In the genomic region with DNA sequence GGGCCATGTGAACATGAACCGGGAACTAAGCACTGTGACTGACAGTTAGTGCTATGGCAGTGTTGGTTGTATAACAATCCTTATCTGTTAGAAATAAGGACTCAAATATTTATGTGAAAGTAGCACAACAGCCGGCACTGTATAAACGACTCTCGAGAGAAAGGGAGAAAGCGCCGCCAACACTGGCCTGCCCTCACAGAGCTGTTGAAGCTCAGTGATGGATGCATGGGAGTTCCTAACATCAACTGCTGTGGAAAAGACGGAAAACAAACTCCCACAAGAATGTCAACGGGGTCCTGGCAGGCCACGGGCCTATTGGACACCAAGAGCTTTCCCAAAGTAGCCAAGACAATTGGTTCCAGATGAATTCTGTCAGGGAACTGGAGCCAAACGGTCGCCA, we compare ENCODE assay signal across 10 mouse cellular contexts. TPM values are rescaled to one million over a fixed set of nuclear protein-coding genes. Genes with fewer than 3 reads are reported as not detected.
DNase-seq lines count a peak whose midpoint lies in the region; ATAC-seq and TF ChIP-seq lines count a peak whose summit lies in the region.
"Had no signal": no experiment of that assay in that cellular context is flagged by ENCODE, and none has a peak within 500 bp of the region (broad histone marks: within the 10 kb centered on the region; RNA-seq: fewer than 3 reads in every experiment).

No protein-coding gene starts in this region.

- no peaks in the 10 kb centered on the region for H3K27me3 ChIP-seq in forebrain, embryonic 10.5 days (ENCODE audit: poor library complexity, severe bottlenecking)
- H3K27me3 ChIP-seq in forebrain, embryonic 12.5 days: no peaks in the 10 kb centered on the region
- no peaks in the 10 kb centered on the region for H3K27me3 ChIP-seq in lung, embryonic 16.5 days (ENCODE audit: control insufficient read depth, insufficient read depth, low read depth, low read length)
- no peaks in the 10 kb centered on the region for H3K27me3 ChIP-seq in midbrain, embryonic 10.5 days (ENCODE audit: low read depth, poor library complexity, severe bottlenecking)
- no peaks in the 10 kb centered on the region for H3K27me3 ChIP-seq in midbrain, postnatal 0 days (ENCODE audit: insufficient read depth, low read length)

- TF ChIP-seq CTCF in midbrain, postnatal 0 days (IDR thresholded peaks at IDR 0.05): no peak

- H3K27ac ChIP-seq in forebrain, embryonic 10.5 days: peak overlapping the region; percentile 52; the same call in 1 of the 2 replicates
- no peak overlapping the region for H3K27ac ChIP-seq in forebrain, embryonic 12.5 days
- H3K27ac ChIP-seq in lung, embryonic 16.5 days (ENCODE audit: low read length): peak overlapping the region; percentile 77
- no peak overlapping the region for H3K27ac ChIP-seq in midbrain, embryonic 10.5 days (replicated peaks)
- no peak overlapping the region for H3K27ac ChIP-seq in midbrain, postnatal 0 days (ENCODE audit: low read depth, low read length)

- no peak overlapping the region for H3K9ac ChIP-seq in forebrain, embryonic 12.5 days
- H3K9ac ChIP-seq in lung, embryonic 16.5 days (ENCODE audit: low read length): no peak overlapping the region
- H3K9ac ChIP-seq in midbrain, postnatal 0 days (replicated peaks; ENCODE audit: low read length, poor library complexity, severe bottlenecking): no peak overlapping the region

- DNase-seq in forebrain, embryonic 10.5 days (ENCODE audit: extremely low spot score, low spot score): no peak
- DNase-seq in adipocyte (ENCODE audit: low spot score): peak; percentile 56
- DNase-seq in heart, postnatal 4 days: peak; percentile 52
- no peak for DNase-seq in midbrain, embryonic 10.5 days (ENCODE audit: low spot score)
- no peak for DNase-seq in midbrain, postnatal 0 days (ENCODE audit: low spot score)

- H3K4me2 ChIP-seq in forebrain, embryonic 12.5 days: no peak overlapping the region
- no peak overlapping the region for H3K4me2 ChIP-seq in lung, embryonic 16.5 days (ENCODE audit: low read depth, low read length)
- no peak overlapping the region for H3K4me2 ChIP-seq in midbrain, postnatal 0 days (ENCODE audit: low read depth, low read length, poor library complexity, severe bottlenecking)

- no peaks in the 10 kb centered on the region for H3K9me3 ChIP-seq in forebrain, embryonic 10.5 days
- no peaks in the 10 kb centered on the region for H3K9me3 ChIP-seq in forebrain, embryonic 12.5 days
- H3K9me3 ChIP-seq in lung, embryonic 16.5 days (ENCODE audit: control insufficient read depth, low read length): no peaks in the 10 kb centered on the region
- H3K9me3 ChIP-seq in midbrain, embryonic 10.5 days (replicated peaks): no peaks in the 10 kb centered on the region
- H3K9me3 ChIP-seq in midbrain, postnatal 0 days (ENCODE audit: low read length): no peaks in the 10 kb centered on the region

- ATAC-seq in forebrain, embryonic 12.5 days (ENCODE audit: low FRiP score): no peak
- ATAC-seq in lung, embryonic 16.5 days (ENCODE audit: low read depth): peak; percentile 13; the same call in 1 of the 2 replicates
- ATAC-seq in erythroblast, adult 5-6 weeks (replicated peaks; ENCODE audit: low FRiP score, poor library complexity, severe bottlenecking): no peak
- ATAC-seq in midbrain, postnatal 0 days (ENCODE audit: low FRiP score): no peak

- WGBS in forebrain, embryonic 10.5 days: 72% methylated on average over 11 of the region's 11 CpGs
- 58% methylated on average over 11 of the region's 11 CpGs for WGBS in forebrain, embryonic 12.5 days
- 24% methylated on average over 11 of the region's 11 CpGs for WGBS in lung, embryonic 16.5 days
- WGBS in midbrain, embryonic 10.5 days: 76% methylated on average over 11 of the region's 11 CpGs
- 68% methylated on average over 11 of the region's 11 CpGs for WGBS in midbrain, postnatal 0 days

- H3K4me1 ChIP-seq in forebrain, embryonic 10.5 days: peaks cover 45% of the 10 kb centered on the region
- peaks cover 33% of the 10 kb centered on the region for H3K4me1 ChIP-seq in forebrain, embryonic 12.5 days
- H3K4me1 ChIP-seq in lung, embryonic 16.5 days (replicated peaks; ENCODE audit: control insufficient read depth, insufficient read depth, low read length): peaks cover 27% of the 10 kb centered on the region
- peaks cover 41% of the 10 kb centered on the region for H3K4me1 ChIP-seq in midbrain, embryonic 10.5 days
- no peaks in the 10 kb centered on the region for H3K4me1 ChIP-seq in midbrain, postnatal 0 days (ENCODE audit: insufficient read depth, low read length)

- H3K4me3 ChIP-seq in forebrain, embryonic 10.5 days: no peak overlapping the region
- H3K4me3 ChIP-seq in forebrain, embryonic 12.5 days (replicated peaks): no peak overlapping the region
- H3K4me3 ChIP-seq in lung, embryonic 16.5 days (ENCODE audit: low read length): no peak overlapping the region
- H3K4me3 ChIP-seq in midbrain, embryonic 10.5 days: no peak overlapping the region
- H3K4me3 ChIP-seq in midbrain, postnatal 0 days (ENCODE audit: low read depth, low read length): no peak overlapping the region
- H3K4me3 ChIP-seq: myocyte had no signal

- H3K36me3 ChIP-seq in forebrain, embryonic 10.5 days (replicated peaks): peaks cover 20% of the 10 kb centered on the region
- 0 out of 2 replicates have a peak, but pooled peaks cover 4% of the 10 kb centered on the region for H3K36me3 ChIP-seq in forebrain, embryonic 12.5 days (replicated peaks)
- H3K36me3 ChIP-seq in lung, embryonic 16.5 days (ENCODE audit: control insufficient read depth, insufficient read depth, low read length): no peaks in the 10 kb centered on the region
- peaks cover 23% of the 10 kb centered on the region for H3K36me3 ChIP-seq in midbrain, embryonic 10.5 days
- 0 out of 2 replicates have a peak, but pooled peaks cover 2% of the 10 kb centered on the region for H3K36me3 ChIP-seq in midbrain, postnatal 0 days (ENCODE audit: insufficient read depth, low read length)

RNA-seq across cellular contexts. Expression of a gene that starts 2.8 kb away (rescaled TPM):
- 98.5 and 99.6 TPM in 2 replicates for polyA plus RNA-seq in forebrain, embryonic 10.5 days (2016; fragmentation: Nextera tagmentation; extraction: Ambion mirVana)
- polyA plus RNA-seq in forebrain, embryonic 12.5 days (2016; fragmentation: Nextera tagmentation; extraction: Ambion mirVana): 95.0 and 97.5 TPM in 2 replicates
- total RNA-seq in heart, postnatal 4 days (2021): 10 to 100 TPM; 58.5 to 67.0 TPM
- polyA plus RNA-seq in lung, embryonic 16.5 days (2015; fragmentation: Nextera tagmentation; extraction: Ambion mirVana): 99.2 and 100 TPM in 2 replicates
- total RNA-seq in erythroblast, adult 5-6 weeks (2015; ENCODE audit: low replicate concordance): 33.4 and 59.6 TPM in 2 replicates
- 2.7 and 15.8 TPM in 2 replicates for total RNA-seq in erythroblast, adult 5-6 weeks (2017; ENCODE audit: low replicate concordance)
- polyA plus RNA-seq in midbrain, embryonic 10.5 days (2016; fragmentation: Nextera tagmentation; extraction: Ambion mirVana): 108 and 111 TPM in 2 replicates
- 104 and 124 TPM in 2 replicates for total RNA-seq in midbrain, postnatal 0 days (2014; rRNA removed)
- 77.1 and 81.6 TPM in 2 replicates for polyA plus RNA-seq in midbrain, postnatal 0 days (2015; fragmentation: Nextera tagmentation; extraction: Ambion mirVana)

RNA-seq across cellular contexts. Expression of a gene that starts 3.1 kb away (rescaled TPM):
- polyA plus RNA-seq in forebrain, embryonic 10.5 days (2016; fragmentation: Nextera tagmentation; extraction: Ambion mirVana): 53.0 and 55.1 TPM in 2 replicates
- 41.9 and 42.9 TPM in 2 replicates for polyA plus RNA-seq in forebrain, embryonic 12.5 days (2016; fragmentation: Nextera tagmentation; extraction: Ambion mirVana)
- 10 to 100 TPM; 44.8 to 53.8 TPM for total RNA-seq in heart, postnatal 4 days (2021)
- polyA plus RNA-seq in lung, embryonic 16.5 days (2015; fragmentation: Nextera tagmentation; extraction: Ambion mirVana): 55.4 and 57.4 TPM in 2 replicates
- total RNA-seq in erythroblast, adult 5-6 weeks (2015; ENCODE audit: low replicate concordance): 10.2 and 12.7 TPM in 2 replicates
- total RNA-seq in erythroblast, adult 5-6 weeks (2017; ENCODE audit: low replicate concordance): 6.3 and 10.3 TPM in 2 replicates
- 45.7 and 51.2 TPM in 2 replicates for polyA plus RNA-seq in midbrain, embryonic 10.5 days (2016; fragmentation: Nextera tagmentation; extraction: Ambion mirVana)
- 18.9 and 22.0 TPM in 2 replicates for total RNA-seq in midbrain, postnatal 0 days (2014; rRNA removed)
- 12.9 and 15.2 TPM in 2 replicates for polyA plus RNA-seq in midbrain, postnatal 0 days (2015; fragmentation: Nextera tagmentation; extraction: Ambion mirVana)

RNA-seq across cellular contexts. Expression of a gene that starts 12.4 kb away (rescaled TPM):
- polyA plus RNA-seq in forebrain, embryonic 10.5 days (2016; fragmentation: Nextera tagmentation; extraction: Ambion mirVana): 0.95 and 1.2 TPM in 2 replicates
- polyA plus RNA-seq in forebrain, embryonic 12.5 days (2016; fragmentation: Nextera tagmentation; extraction: Ambion mirVana): 6.3 and 7.9 TPM in 2 replicates
- total RNA-seq in heart, postnatal 4 days (2021): 10 to 100 TPM in 1 of 2 experiments, 1 to 10 TPM in 1; 9.1 to 12.4 TPM
- polyA plus RNA-seq in lung, embryonic 16.5 days (2015; fragmentation: Nextera tagmentation; extraction: Ambion mirVana): 0.34 and 0.99 TPM in 2 replicates
- total RNA-seq in erythroblast, adult 5-6 weeks (2015; ENCODE audit: low replicate concordance): not detected in 2 replicates
- total RNA-seq in erythroblast, adult 5-6 weeks (2017; ENCODE audit: low replicate concordance): 0.28 TPM in 1 of 2 replicates, not detected in the other
- polyA plus RNA-seq in midbrain, embryonic 10.5 days (2016; fragmentation: Nextera tagmentation; extraction: Ambion mirVana): 0.25 and 0.52 TPM in 2 replicates
- 1.9 and 2.5 TPM in 2 replicates for total RNA-seq in midbrain, postnatal 0 days (2014; rRNA removed)
- polyA plus RNA-seq in midbrain, postnatal 0 days (2015; fragmentation: Nextera tagmentation; extraction: Ambion mirVana): 0.95 and 0.96 TPM in 2 replicates

RNA-seq across cellular contexts. Expression of a gene that starts 15.1 kb away (rescaled TPM):
- 1.1 and 1.4 TPM in 2 replicates for polyA plus RNA-seq in forebrain, embryonic 10.5 days (2016; fragmentation: Nextera tagmentation; extraction: Ambion mirVana)
- 0.21 and 0.72 TPM in 2 replicates for polyA plus RNA-seq in forebrain, embryonic 12.5 days (2016; fragmentation: Nextera tagmentation; extraction: Ambion mirVana)
- 1 to 10 TPM; 1.5 to 2.1 TPM for total RNA-seq in heart, postnatal 4 days (2021)
- polyA plus RNA-seq in lung, embryonic 16.5 days (2015; fragmentation: Nextera tagmentation; extraction: Ambion mirVana): 2.4 and 3.0 TPM in 2 replicates
- total RNA-seq in erythroblast, adult 5-6 weeks (2015; ENCODE audit: low replicate concordance): 1.3 and 3.8 TPM in 2 replicates
- total RNA-seq in erythroblast, adult 5-6 weeks (2017; ENCODE audit: low replicate concordance): 2.6 and 3.6 TPM in 2 replicates
- polyA plus RNA-seq in midbrain, embryonic 10.5 days (2016; fragmentation: Nextera tagmentation; extraction: Ambion mirVana): 1.1 and 1.4 TPM in 2 replicates
- 3.4 and 7.8 TPM in 2 replicates for total RNA-seq in midbrain, postnatal 0 days (2014; rRNA removed)
- 1.3 and 1.7 TPM in 2 replicates for polyA plus RNA-seq in midbrain, postnatal 0 days (2015; fragmentation: Nextera tagmentation; extraction: Ambion mirVana)

RNA-seq across cellular contexts. Expression of a gene that starts 15.3 kb away (rescaled TPM):
- 0.11 and 0.27 TPM in 2 replicates for polyA plus RNA-seq in forebrain, embryonic 10.5 days (2016; fragmentation: Nextera tagmentation; extraction: Ambion mirVana)
- polyA plus RNA-seq in forebrain, embryonic 12.5 days (2016; fragmentation: Nextera tagmentation; extraction: Ambion mirVana): 0.27 TPM in 1 of 2 replicates, not detected in the other
- total RNA-seq in heart, postnatal 4 days (2021): not detected
- 0.31 and 0.60 TPM in 2 replicates for polyA plus RNA-seq in lung, embryonic 16.5 days (2015; fragmentation: Nextera tagmentation; extraction: Ambion mirVana)
- not detected in 2 replicates for total RNA-seq in erythroblast, adult 5-6 weeks (2015; ENCODE audit: low replicate concordance)
- total RNA-seq in erythroblast, adult 5-6 weeks (2017; ENCODE audit: low replicate concordance): not detected in 2 replicates
- 0.11 and 0.19 TPM in 2 replicates for polyA plus RNA-seq in midbrain, embryonic 10.5 days (2016; fragmentation: Nextera tagmentation; extraction: Ambion mirVana)
- total RNA-seq in midbrain, postnatal 0 days (2014; rRNA removed): 2.0 TPM in 1 of 2 replicates, not detected in the other
- 0.39 TPM in 1 of 2 replicates, not detected in the other for polyA plus RNA-seq in midbrain, postnatal 0 days (2015; fragmentation: Nextera tagmentation; extraction: Ambion mirVana)
- total RNA-seq: layer of hippocampus, adult 18-20 months had no signal

Comparison
In these comparisons a context has a peak if more than half of its experiments do, and no peak if none do; other contexts are left out.
1. H3K27ac ChIP-seq: peak in forebrain, embryonic 10.5 days (single experiment) and lung, embryonic 16.5 days (single experiment); none in forebrain, embryonic 12.5 days (single experiment), midbrain, embryonic 10.5 days (single experiment) and midbrain, postnatal 0 days (single experiment).
2. DNase-seq: peak in adipocyte (single experiment) and heart, postnatal 4 days (single experiment); none in forebrain, embryonic 10.5 days (single experiment), midbrain, embryonic 10.5 days (single experiment) and midbrain, postnatal 0 days (single experiment).